ENCODE assay signal across 19 mouse cellular contexts in the genomic region with DNA sequence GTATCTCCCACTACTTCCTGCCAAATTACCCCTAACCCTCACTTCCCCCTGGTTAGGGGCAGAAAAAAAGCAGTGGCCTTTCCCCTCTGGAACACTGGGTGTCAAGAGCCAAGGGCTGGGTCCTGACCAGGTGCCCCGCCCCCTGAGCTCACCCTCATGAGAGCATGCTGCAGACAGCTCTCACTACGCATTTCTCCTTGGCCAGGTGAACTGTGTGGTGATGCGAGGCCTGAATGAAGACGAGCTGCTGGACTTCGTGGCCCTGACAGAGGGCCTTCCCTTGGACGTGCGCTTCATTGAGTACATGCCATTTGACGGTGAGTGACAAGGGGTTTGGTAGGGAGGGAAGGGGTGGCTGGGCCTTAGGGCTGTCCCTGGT. TPM values are rescaled to one million over a fixed set of nuclear protein-coding genes. Genes with fewer than 3 reads are reported as not detected.
DNase-seq lines count a peak whose midpoint lies in the region; ATAC-seq lines count a peak whose summit lies in the region.
"Had no signal": no experiment of that assay in that cellular context is flagged by ENCODE, and none has a peak within 500 bp of the region (broad histone marks: within the 10 kb centered on the region; RNA-seq: fewer than 3 reads in every experiment).

No protein-coding gene starts in this region.

- peak overlapping the region; percentile 47 for H3K27ac ChIP-seq in forebrain, embryonic 16.5 days (ENCODE audit: low read length)
- no peak overlapping the region for H3K27ac ChIP-seq in forebrain, embryonic 14.5 days (ENCODE audit: low read depth, low read length)
- H3K27ac ChIP-seq in heart, embryonic 14.5 days (replicated peaks in 1 of 2; ENCODE audit: control insufficient read depth in 1 of 2, insufficient read depth in 1 of 2, low read depth in 2 of 2, low read length in 2 of 2): 0 out of 4 replicates have a peak overlapping the region, but pooled peaks of 1 of the 2 experiments have one; percentile 2
- no peak overlapping the region for H3K27ac ChIP-seq in limb, embryonic 15.5 days
- H3K27ac ChIP-seq in limb, embryonic 10.5 days: no peak overlapping the region
- H3K27ac ChIP-seq: forebrain, embryonic 10.5 days; hindbrain, embryonic 10.5 days; neural tube, embryonic 15.5 days had no signal

- H3K4me1 ChIP-seq in forebrain, embryonic 16.5 days (replicated peaks; ENCODE audit: control insufficient read depth, insufficient read depth, low read length): peaks cover 5% of the 10 kb centered on the region; the same call in 1 of the 2 replicates
- no peaks in the 10 kb centered on the region for H3K4me1 ChIP-seq in forebrain, embryonic 14.5 days (ENCODE audit: control insufficient read depth, insufficient read depth, low read length)
- H3K4me1 ChIP-seq in heart, embryonic 14.5 days (ENCODE audit: control insufficient read depth in 2 of 2, insufficient read depth in 2 of 2, low read length in 2 of 2): peaks cover 10 to 11% of the 10 kb centered on the region in 2 experiments
- H3K4me1 ChIP-seq in limb, embryonic 15.5 days: no peaks in the 10 kb centered on the region
- H3K4me1 ChIP-seq in limb, embryonic 10.5 days: peaks cover 6% of the 10 kb centered on the region
- H3K4me1 ChIP-seq: neural tube, embryonic 15.5 days had no signal

- H3K27me3 ChIP-seq in forebrain, embryonic 16.5 days (replicated peaks; ENCODE audit: control insufficient read depth, insufficient read depth, low read length): no peaks in the 10 kb centered on the region
- no peaks in the 10 kb centered on the region for H3K27me3 ChIP-seq in forebrain, embryonic 14.5 days (replicated peaks; ENCODE audit: control insufficient read depth, insufficient read depth, low read length)
- no peaks in the 10 kb centered on the region for H3K27me3 ChIP-seq in heart, embryonic 14.5 days (ENCODE audit: control insufficient read depth, insufficient read depth, low read length)
- H3K27me3 ChIP-seq in limb, embryonic 15.5 days: no peaks in the 10 kb centered on the region
- H3K27me3 ChIP-seq in limb, embryonic 10.5 days (ENCODE audit: low read depth, poor library complexity, severe bottlenecking): no peaks in the 10 kb centered on the region
- H3K27me3 ChIP-seq: CH12.LX; neural tube, embryonic 15.5 days had no signal

- H3K9me3 ChIP-seq in forebrain, embryonic 16.5 days (ENCODE audit: control insufficient read depth, low read length): no peaks in the 10 kb centered on the region
- H3K9me3 ChIP-seq in forebrain, embryonic 14.5 days (replicated peaks; ENCODE audit: control insufficient read depth, low read length): no peaks in the 10 kb centered on the region
- no peaks in the 10 kb centered on the region for H3K9me3 ChIP-seq in heart, embryonic 14.5 days (ENCODE audit: control insufficient read depth, low read length)
- H3K9me3 ChIP-seq in limb, embryonic 15.5 days: no peaks in the 10 kb centered on the region
- H3K9me3 ChIP-seq in limb, embryonic 10.5 days (replicated peaks): no peaks in the 10 kb centered on the region
- H3K9me3 ChIP-seq: forebrain, embryonic 10.5 days; hindbrain, embryonic 10.5 days; neural tube, embryonic 15.5 days had no signal

- WGBS in forebrain, embryonic 16.5 days: 88% methylated on average over 8 of the region's 8 CpGs
- WGBS in forebrain, embryonic 14.5 days: 89% methylated on average over 8 of the region's 8 CpGs
- 69% methylated on average over 8 of the region's 8 CpGs for WGBS in heart, embryonic 14.5 days
- WGBS in limb, embryonic 15.5 days: 77% methylated on average over 8 of the region's 8 CpGs
- 66% methylated on average over 8 of the region's 8 CpGs for WGBS in limb, embryonic 10.5 days

- intact Hi-C loops in heart, postnatal 14 days (cut with DNase I): no loop called here

- H3K4me3 ChIP-seq in forebrain, embryonic 16.5 days (replicated peaks; ENCODE audit: low read length): no peak overlapping the region
- no peak overlapping the region for H3K4me3 ChIP-seq in forebrain, embryonic 14.5 days (ENCODE audit: low read depth, low read length)
- H3K4me3 ChIP-seq in heart, embryonic 14.5 days (ENCODE audit: control insufficient read depth in 1 of 2, insufficient read depth in 1 of 2, low read depth in 1 of 2, low read length in 2 of 2): no peak overlapping the region
- no peak overlapping the region for H3K4me3 ChIP-seq in limb, embryonic 15.5 days
- no peak overlapping the region for H3K4me3 ChIP-seq in limb, embryonic 10.5 days
- H3K4me3 ChIP-seq: forebrain, embryonic 10.5 days; hindbrain, embryonic 10.5 days; neural tube, embryonic 15.5 days had no signal

- H3K36me3 ChIP-seq in forebrain, embryonic 16.5 days (ENCODE audit: control insufficient read depth, insufficient read depth): no peaks in the 10 kb centered on the region
- H3K36me3 ChIP-seq in forebrain, embryonic 14.5 days (ENCODE audit: control insufficient read depth, insufficient read depth, low read length): 0 out of 2 replicates have a peak, but pooled peaks cover 4% of the 10 kb centered on the region
- peaks cover 18% of the 10 kb centered on the region for H3K36me3 ChIP-seq in heart, embryonic 14.5 days (ENCODE audit: control insufficient read depth, insufficient read depth, low read length)
- H3K36me3 ChIP-seq in limb, embryonic 15.5 days: peaks cover 30% of the 10 kb centered on the region
- peaks cover 43% of the 10 kb centered on the region for H3K36me3 ChIP-seq in limb, embryonic 10.5 days

- no peak overlapping the region for H3K4me2 ChIP-seq in forebrain, embryonic 16.5 days (ENCODE audit: low read length)
- H3K4me2 ChIP-seq in forebrain, embryonic 14.5 days (ENCODE audit: low read length): no peak overlapping the region
- no peak overlapping the region for H3K4me2 ChIP-seq in heart, embryonic 14.5 days (ENCODE audit: low read length)
- H3K4me2 ChIP-seq in limb, embryonic 15.5 days: no peak overlapping the region
- H3K4me2 ChIP-seq: neural tube, embryonic 15.5 days had no signal

- DNase-seq in forebrain, embryonic 14.5 days (ENCODE audit: low spot score): no peak
- no peak for DNase-seq in heart, postnatal 14 days
- no peak for DNase-seq in limb, embryonic 10.5 days (ENCODE audit: low spot score)
- no peak for DNase-seq in frontal cortex, postnatal 25 days (ENCODE audit: low spot score in 2 of 2)
- DNase-seq: cerebellum, adult 11 months; gastrocnemius, postnatal 36 days; lung, adult 2 months; right cerebral cortex, postnatal 14 days; spleen, adult 18-20 months; thymus, adult 18-20 months; thymus, postnatal 4 days had no signal

- ATAC-seq in forebrain, embryonic 16.5 days: no peak
- no peak for ATAC-seq in forebrain, embryonic 14.5 days
- ATAC-seq in heart, embryonic 14.5 days (ENCODE audit: insufficient number of reproducible peaks, insufficient read depth, low FRiP score, low read depth): peak; percentile 43; the same call in 1 of the 2 replicates
- 0 out of 2 replicates have a peak, but pooled peaks have one; percentile 19 for ATAC-seq in limb, embryonic 15.5 days (ENCODE audit: insufficient number of reproducible peaks, low FRiP score, low TSS enrichment, low read depth)
- ATAC-seq: midbrain, embryonic 16.5 days had no signal

- no peak overlapping the region for H3K9ac ChIP-seq in forebrain, embryonic 16.5 days (replicated peaks; ENCODE audit: low read depth, low read length)
- no peak overlapping the region for H3K9ac ChIP-seq in forebrain, embryonic 14.5 days (ENCODE audit: low read length)
- no peak overlapping the region for H3K9ac ChIP-seq in heart, embryonic 14.5 days (ENCODE audit: low read length)
- H3K9ac ChIP-seq in limb, embryonic 15.5 days: no peak overlapping the region
- H3K9ac ChIP-seq: neural tube, embryonic 15.5 days had no signal

RNA-seq across cellular contexts. Expression of gene Mocs1, which starts 21.1 kb away (rescaled TPM):
- polyA plus RNA-seq in forebrain, embryonic 16.5 days (2015; fragmentation: Nextera tagmentation; extraction: Ambion mirVana): 2.8 and 5.1 TPM in 2 replicates
- 3.6 and 4.2 TPM in 2 replicates for polyA plus RNA-seq in forebrain, embryonic 14.5 days (2014; fragmentation: Nextera tagmentation; extraction: Ambion mirVana)
- 5.2 and 6.9 TPM in 2 replicates for polyA plus RNA-seq in heart, embryonic 14.5 days (2014; fragmentation: Nextera tagmentation; extraction: Ambion mirVana)
- 10 to 100 TPM; 21.8 to 25.1 TPM for total RNA-seq in heart, postnatal 14 days (2021)
- polyA plus RNA-seq in limb, embryonic 15.5 days (2015; fragmentation: Nextera tagmentation; extraction: Ambion mirVana): 10.4 and 11.9 TPM in 2 replicates
- polyA plus RNA-seq in limb, embryonic 10.5 days (2016; fragmentation: Nextera tagmentation; extraction: Ambion mirVana): 9.1 and 9.2 TPM in 2 replicates

Comparison
In these comparisons a context has a peak if more than half of its experiments do, and no peak if none do; other contexts are left out.
1. ATAC-seq: peak in heart, embryonic 14.5 days (single experiment) and limb, embryonic 15.5 days (single experiment); none in forebrain, embryonic 16.5 days (single experiment) and forebrain, embryonic 14.5 days (single experiment).